Mouse (Mus musculus): Measurements from ENCODE around the gene Dach1. TPM values are rescaled to one million over a fixed set of nuclear protein-coding genes. Genes with fewer than 3 reads are reported as not detected.

Dach1 gene
- total and polyA plus RNA-seq, 3 experiments, result not detected

DNA sequence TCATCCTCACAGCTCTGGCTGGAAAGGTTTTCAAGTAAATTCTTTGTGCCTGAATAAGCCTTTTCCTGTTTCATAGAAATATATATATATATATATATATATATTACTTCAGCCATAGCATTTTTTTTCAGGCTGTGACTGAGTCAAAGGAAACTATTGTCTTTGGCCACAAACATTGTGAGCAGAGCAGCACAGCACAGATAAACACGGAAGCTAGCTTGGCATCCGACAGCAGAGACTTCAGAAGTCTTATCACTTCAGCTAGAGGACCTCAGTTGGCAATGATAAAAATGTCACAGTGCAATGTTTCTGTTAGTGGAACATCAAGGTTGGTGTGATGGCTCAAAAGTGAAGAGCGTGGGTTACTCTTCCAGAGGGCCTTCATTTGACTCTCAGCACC lies 186.3 kb downstream of the Dach1 start:
- peak; percentile 65 for DNase-seq (ENCODE audit: low read depth, low spot score)
- Histone ChIP-seq H3K4me3 (ENCODE audit: control insufficient read depth in 1 of 2, insufficient read depth in 1 of 2, low read depth in 2 of 2, low read length in 2 of 2) (no peak overlapping the region), H3K36me3 (ENCODE audit: control insufficient read depth in 1 of 2, insufficient read depth in 2 of 2, low read length in 2 of 2) (peaks cover 0 to 13% of the 10 kb centered on the region in 2 experiments; a peak in 2 of 4 replicates), H3K27me3 (ENCODE audit: control insufficient read depth in 1 of 2, insufficient read depth in 2 of 2, low read length in 2 of 2) (no peaks in the 10 kb centered on the region), H3K4me1 (ENCODE audit: control insufficient read depth in 1 of 2, insufficient read depth in 2 of 2, low read length in 2 of 2) (peaks cover 2 to 11% of the 10 kb centered on the region in 2 experiments; a peak in 3 of 4 replicates), H3K27ac (ENCODE audit: control insufficient read depth, low read depth, low read length) (peak overlapping the region; percentile 42), H3K9me3 (replicated peaks; ENCODE audit: insufficient read depth, low read length) (no peaks in the 10 kb centered on the region), H3K9ac (ENCODE audit: control insufficient read depth, low read depth, low read length, poor library complexity, severe bottlenecking) (no peak overlapping the region), H3K79me2 (ENCODE audit: control insufficient read depth, insufficient read depth, low read length, poor library complexity) (no peaks in the 10 kb centered on the region)
- TF ChIP-seq MXI1 (IDR thresholded peaks at IDR 0.05; ENCODE audit: low read depth, low read length), result no peak
- TF ChIP-seq ZC3H11A (IDR thresholded peaks at IDR 0.05; ENCODE audit: low read depth, low read length), result no peak
- TF ChIP-seq ZMIZ1 (IDR thresholded peaks at IDR 0.05; ENCODE audit: low read depth, low read length), result no peak
- TF ChIP-seq GATA1 (IDR thresholded peaks at IDR 0.05; ENCODE audit: low read depth, low read length), result peak; percentile 87
- no peak for TF ChIP-seq JUND (IDR thresholded peaks at IDR 0.05; ENCODE audit: low read depth, low read length)
- peak; percentile 58 to 68; a peak in 3 of 4 replicates for TF ChIP-seq EP300 (IDR thresholded peaks at IDR 0.05; ENCODE audit: low read depth in 1 of 2, low read length in 2 of 2)
- no peak; the same call in 1 of the 2 replicates for TF ChIP-seq SIN3A (IDR thresholded peaks at IDR 0.05; ENCODE audit: low read length)
- TF ChIP-seq BHLHE40 (IDR thresholded peaks at IDR 0.05; ENCODE audit: borderline replicate concordance, low read depth, low read length), result no peak
- no peak for TF ChIP-seq POLR2AphosphoS2 (IDR thresholded peaks at IDR 0.05; ENCODE audit: low read length)
- TF ChIP-seq GABPA (IDR thresholded peaks at IDR 0.05; ENCODE audit: low read depth, low read length), result no peak
- no peak for TF ChIP-seq UBTF (IDR thresholded peaks at IDR 0.05; ENCODE audit: borderline replicate concordance, insufficient read depth, low read depth, low read length)
- no peak for TF ChIP-seq TAL1 (IDR thresholded peaks at IDR 0.05; ENCODE audit: low read length)
- TF ChIP-seq MYB (IDR thresholded peaks at IDR 0.05; ENCODE audit: low read depth, low read length), result no peak
- TF ChIP-seq KAT2A (conservative IDR thresholded peaks at IDR 0.05; ENCODE audit: low read depth, low read length), result no peak
- no peak for TF ChIP-seq CHD1 (IDR thresholded peaks at IDR 0.05; ENCODE audit: low read depth, low read length)
- TF ChIP-seq CHD2 (IDR thresholded peaks at IDR 0.05; ENCODE audit: low read length), result no peak
- TF ChIP-seq ZKSCAN1 (IDR thresholded peaks at IDR 0.05; ENCODE audit: low read depth, low read length), result no peak
- TF ChIP-seq CTCF (IDR thresholded peaks at IDR 0.05 in 2 of 3, conservative IDR thresholded peaks at IDR 0.05 in 1 of 3; ENCODE audit: control insufficient read depth in 1 of 3, insufficient read depth in 1 of 3, low read depth in 2 of 3, low read length in 3 of 3, poor library complexity in 1 of 3, severe bottlenecking in 1 of 3), result no peak
- TF ChIP-seq RAD21 (IDR thresholded peaks at IDR 0.05; ENCODE audit: low read depth, low read length), result no peak
- TF ChIP-seq NELFE (IDR thresholded peaks at IDR 0.05; ENCODE audit: low read depth, low read length), result no peak
- TF ChIP-seq MYC (IDR thresholded peaks at IDR 0.05; ENCODE audit: low read depth, low read length), result no peak
- no peak for TF ChIP-seq HCFC1 (IDR thresholded peaks at IDR 0.05; ENCODE audit: low read depth, low read length)
- TF ChIP-seq MAFK (IDR thresholded peaks at IDR 0.05; ENCODE audit: borderline replicate concordance, low read depth, low read length), result no peak
- peak; percentile 63 for TF ChIP-seq ELF1 (IDR thresholded peaks at IDR 0.05; ENCODE audit: low read depth, low read length)
- TF ChIP-seq E2F4 (IDR thresholded peaks at IDR 0.05; ENCODE audit: borderline replicate concordance, low read depth, low read length), result no peak
- no peak for TF ChIP-seq SMC3 (IDR thresholded peaks at IDR 0.05; ENCODE audit: low read depth, low read length)
- no peak for TF ChIP-seq POLR2AphosphoS5 (IDR thresholded peaks at IDR 0.05; ENCODE audit: borderline replicate concordance, low read depth, low read length)
- no peak for TF ChIP-seq USF1 (IDR thresholded peaks at IDR 0.05; ENCODE audit: low read depth, low read length)
- 0 out of 2 replicates have a peak, but pooled peaks have one; percentile 15 for TF ChIP-seq TBP (IDR thresholded peaks at IDR 0.05; ENCODE audit: low read depth, low read length)
- no peak for TF ChIP-seq MEF2A (IDR thresholded peaks at IDR 0.05; ENCODE audit: extremely low read depth, insufficient replicate concordance, low read depth, low read length, poor library complexity, severe bottlenecking)
- TF ChIP-seq MAZ (IDR thresholded peaks at IDR 0.05; ENCODE audit: low read depth, low read length), result no peak
- peak; percentile 26; the same call in 1 of the 2 replicates for TF ChIP-seq ETS1 (IDR thresholded peaks at IDR 0.05; ENCODE audit: low read depth, low read length)
- TF ChIP-seq NRF1 (IDR thresholded peaks at IDR 0.05; ENCODE audit: insufficient read depth, low read depth, low read length, poor library complexity, severe bottlenecking), result no peak
- TF ChIP-seq USF2 (IDR thresholded peaks at IDR 0.05; ENCODE audit: borderline replicate concordance in 1 of 2, insufficient read depth in 1 of 2, low read depth in 1 of 2, low read length in 2 of 2), result no peak
- TF ChIP-seq MAX (IDR thresholded peaks at IDR 0.05; ENCODE audit: low read length), result no peak
- no peak for TF ChIP-seq POLR2A (IDR thresholded peaks at IDR 0.05; ENCODE audit: control insufficient read depth in 1 of 2, insufficient read depth in 1 of 2, low read depth in 1 of 2, low read length in 2 of 2, poor library complexity in 1 of 2)
- peak; percentile 58 for TF ChIP-seq TCF12 (IDR thresholded peaks at IDR 0.05; ENCODE audit: low read depth, low read length)
- TF ChIP-seq ZNF384 (IDR thresholded peaks at IDR 0.05; ENCODE audit: low read depth, low read length), result peak; percentile 78

All from MEL (cell line).